Mouse (Mus musculus) bone marrow macrophage, adult 2 months (primary cell): Measurements from ENCODE around the gene Nlrp3. TPM values are rescaled to one million over a fixed set of nuclear protein-coding genes. Genes with fewer than 3 reads are reported as not detected.

Experiments
- H3K27ac ChIP-seq: 2 replicates; pipeline ENCODE4 v1.5.1; 2012; ENCODE audit warnings: low read depth, low read length; ENCODE audit not compliant: insufficient read depth
- H3K4me1 ChIP-seq: 2 replicates; pipeline ENCODE4 v1.6.1; 2012; ENCODE audit warnings: low read length; ENCODE audit not compliant: control insufficient read depth, insufficient read depth
- H3K4me3 ChIP-seq: 2 replicates; pipeline ENCODE4 v1.5.1; 2012; ENCODE audit warnings: mild to moderate bottlenecking, low read length, moderate library complexity; ENCODE audit not compliant: insufficient read depth
- CTCF ChIP-seq: IDR thresholded peaks from 2 replicates; pipeline ENCODE4 v1.5.1; 2012; ENCODE audit warnings: low read depth, mild to moderate bottlenecking, low read length, moderate library complexity
- POLR2A ChIP-seq: IDR thresholded peaks from 2 replicates; pipeline ENCODE4 v1.6.1; 2012; ENCODE audit warnings: mild to moderate bottlenecking, low read depth, low read length, borderline replicate concordance
- polyA plus RNA-seq: library from polyadenylated mRNA; stranded (reverse); fragments of >200 nt; gene quantifications from 2 replicates; pipeline ENCODE4 v1.2.4, GENCODE M21; 2012; ENCODE audit not compliant: missing spikeins, insufficient read depth, insufficient read length

Gene Nlrp3
- polyA plus RNA-seq, 1 experiment, result 52.3 TPM

DNA sequence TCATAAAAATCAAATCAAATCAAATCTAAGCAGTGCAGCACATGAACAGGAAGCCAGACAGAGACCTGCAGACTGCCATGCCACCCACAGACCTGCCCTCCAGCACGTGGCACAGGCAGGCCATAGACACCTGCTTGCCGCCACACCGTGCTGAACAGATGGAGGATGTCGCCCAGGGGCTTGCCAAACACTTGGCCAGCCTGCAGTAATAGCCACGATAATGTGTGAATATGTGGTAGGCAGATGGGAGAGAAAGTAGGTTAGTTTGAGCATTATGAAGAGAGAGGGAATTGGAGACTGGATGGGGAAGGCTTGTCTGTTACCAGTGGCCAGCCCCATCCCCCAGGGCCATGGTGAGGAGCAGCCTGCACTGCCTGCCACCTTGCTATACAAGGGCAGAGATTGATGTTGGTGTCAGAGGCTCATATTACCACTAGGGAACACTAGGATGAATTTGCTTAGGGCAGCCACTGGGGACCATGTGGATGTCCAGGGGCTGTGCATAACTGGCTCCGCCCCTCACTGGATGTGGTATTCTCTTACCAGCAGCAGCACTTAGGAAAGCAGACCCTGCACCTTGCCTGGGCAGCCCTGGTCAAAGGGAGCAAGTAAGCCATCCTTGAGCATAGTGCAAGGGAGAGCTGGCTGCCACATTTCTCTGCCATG is 10.4 kb upstream of the Nlrp3 start:
- TF ChIP-seq CTCF (no peak), POLR2A (no peak)
- H3K4me3 ChIP-seq, result no peak overlapping the region
- peaks cover 61% of the 10 kb centered on the region for H3K4me1 ChIP-seq
- no peak overlapping the region for H3K27ac ChIP-seq

DNA sequence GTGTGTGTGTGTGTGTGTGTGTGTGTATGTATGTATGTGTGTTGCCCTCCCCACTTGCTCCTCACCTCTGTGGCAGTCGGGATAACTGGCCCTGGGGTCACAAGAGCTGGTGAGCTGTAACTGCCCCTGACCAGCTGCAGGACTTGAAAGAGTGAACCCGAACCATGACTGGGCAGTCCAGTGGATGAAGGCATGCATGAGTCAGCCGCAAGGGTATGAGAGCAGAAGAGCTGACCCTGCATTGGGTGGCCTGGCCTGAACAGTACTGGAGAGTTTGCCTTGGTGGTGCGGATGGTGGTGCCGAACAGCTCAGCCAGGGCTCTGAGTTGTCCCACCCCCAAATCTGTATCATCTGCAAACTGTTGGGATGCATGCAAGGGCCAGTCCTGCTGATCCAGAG is 9.8 kb upstream of the Nlrp3 start:
- H3K4me3 ChIP-seq, result no peak overlapping the region
- H3K27ac ChIP-seq, result no peak overlapping the region
- H3K4me1 ChIP-seq, result peaks cover 59% of the 10 kb centered on the region
- TF ChIP-seq POLR2A (no peak), CTCF (no peak)

DNA sequence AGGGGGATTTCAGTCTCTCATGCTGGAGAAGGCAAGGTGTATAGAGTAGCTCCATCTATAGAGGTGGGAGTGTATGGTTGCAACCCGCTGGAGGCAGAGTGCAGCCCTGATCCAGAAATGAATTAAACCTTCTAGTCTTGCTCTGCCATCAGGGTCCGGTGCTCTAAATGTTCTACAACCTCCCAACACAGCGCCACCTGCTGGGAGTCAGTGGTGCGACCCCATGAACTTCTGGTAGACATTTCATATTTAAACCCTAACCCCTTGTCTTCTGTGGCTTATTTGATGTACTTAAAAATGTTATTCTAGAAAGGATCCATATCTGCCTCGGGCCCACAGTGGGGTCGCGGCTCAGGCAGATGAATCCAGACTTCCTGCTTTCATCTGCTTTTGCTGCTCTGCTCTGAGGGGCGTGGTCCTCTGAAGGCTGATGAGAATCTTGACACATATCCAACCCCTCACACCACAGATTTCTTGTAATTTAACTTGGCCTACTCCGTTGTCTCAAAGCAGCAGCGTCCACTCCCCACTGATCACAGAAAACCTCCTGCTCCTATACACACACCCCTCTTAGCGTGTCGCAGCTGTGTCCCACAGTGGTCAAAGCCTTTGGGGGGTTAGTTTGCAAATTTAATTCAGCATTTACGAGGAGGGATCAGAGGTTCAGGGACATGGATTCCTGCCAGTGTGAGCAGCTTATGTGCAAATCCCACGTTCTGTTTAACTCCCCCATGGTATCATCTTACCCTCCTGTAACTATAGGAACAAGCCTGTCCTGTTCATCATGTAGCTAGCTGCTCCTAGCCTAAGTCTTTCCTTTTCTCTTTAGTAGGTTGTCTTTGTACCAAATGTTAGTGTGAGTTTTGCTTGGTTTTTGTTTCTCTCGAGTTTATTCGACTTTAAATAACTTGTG is 3.9 kb upstream of the Nlrp3 start:
- Histone ChIP-seq H3K4me3 (no peak overlapping the region), H3K4me1 (peaks cover 64% of the 10 kb centered on the region), H3K27ac (peak overlapping the region; percentile 73)
- TF ChIP-seq POLR2A (no peak), CTCF (peak; percentile 84)

GRCm38 (mm10) chr11:59538387-59538786 is 3.0 kb upstream of the Nlrp3 start:
- TF ChIP-seq POLR2A (no peak), CTCF (peak; percentile 51; the same call in 1 of the 2 replicates)
- Histone ChIP-seq H3K4me3 (no peak overlapping the region), H3K27ac (peak overlapping the region; percentile 90), H3K4me1 (peaks cover 67% of the 10 kb centered on the region)

DNA sequence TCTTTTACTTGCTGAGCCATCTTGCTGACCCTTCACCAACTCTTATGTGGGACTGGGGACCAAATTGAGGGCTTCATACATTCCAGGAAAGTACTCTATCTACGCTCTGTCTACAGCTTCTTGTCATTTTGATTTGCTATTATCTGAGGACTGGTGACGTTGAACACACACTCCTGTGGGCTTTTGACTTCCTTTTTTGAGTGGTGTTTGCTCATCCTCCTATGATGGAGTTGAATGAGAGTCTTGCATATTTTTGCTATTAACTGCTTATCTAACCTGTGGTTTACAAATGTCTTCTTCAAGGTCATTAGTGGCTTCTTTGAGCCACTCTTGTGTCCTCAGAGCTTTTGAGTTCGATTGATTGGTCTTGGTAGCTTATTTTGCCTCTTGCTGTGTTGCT is 1.2 kb upstream of the Nlrp3 start:
- peak overlapping the region; percentile 94 for H3K27ac ChIP-seq
- H3K4me3 ChIP-seq, result no peak overlapping the region
- H3K4me1 ChIP-seq, result peaks cover 61% of the 10 kb centered on the region
- TF ChIP-seq POLR2A (no peak), CTCF (no peak)

DNA sequence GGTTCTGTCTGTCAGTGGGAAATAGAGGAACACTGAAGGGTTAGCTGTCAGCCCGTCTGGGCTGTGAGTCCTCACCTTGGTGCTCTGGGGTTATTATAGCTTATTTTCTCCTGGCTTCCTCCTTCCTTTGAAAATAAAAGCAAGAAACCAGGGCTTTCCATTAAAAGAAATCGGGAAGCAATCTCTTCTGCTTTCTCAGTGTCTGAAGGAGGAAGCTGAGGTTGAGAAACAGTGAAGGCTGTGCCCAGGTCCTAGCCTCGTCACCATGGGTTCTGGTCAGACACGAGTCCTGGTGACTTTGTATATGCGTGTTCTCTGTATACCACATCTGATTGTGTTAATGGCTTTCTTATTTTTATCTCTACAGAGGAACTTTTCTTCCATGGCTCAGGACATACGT is 1.1 kb downstream of the Nlrp3 start:
- H3K4me1 ChIP-seq, result peaks cover 56% of the 10 kb centered on the region
- H3K27ac ChIP-seq, result peak overlapping the region; percentile 98
- H3K4me3 ChIP-seq, result peak overlapping the region; percentile 61
- no peak for TF ChIP-seq POLR2A

DNA sequence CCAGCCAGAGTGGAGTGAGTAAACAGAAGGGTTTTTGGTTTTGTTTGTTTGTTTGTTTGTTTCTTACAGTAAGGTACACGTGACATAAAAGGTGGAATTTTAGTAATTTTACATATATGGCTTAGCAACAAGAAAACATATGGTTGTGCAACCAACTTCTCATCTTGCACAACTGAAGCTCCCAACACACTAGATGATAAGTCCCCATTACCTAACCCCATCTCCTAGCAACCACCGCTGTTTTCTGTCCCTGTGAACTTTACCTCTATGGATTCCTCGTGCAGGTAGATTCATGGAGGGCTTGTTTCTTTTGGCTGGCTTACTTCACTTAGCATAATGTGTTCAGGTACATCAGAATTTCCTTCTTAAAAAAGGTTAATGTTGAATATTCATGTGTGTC is 2.0 kb downstream of the Nlrp3 start:
- Histone ChIP-seq H3K27ac (peak overlapping the region; percentile 98), H3K4me1 (peaks cover 49% of the 10 kb centered on the region), H3K4me3 (peak overlapping the region; percentile 62)
- TF ChIP-seq POLR2A (no peak), CTCF (no peak)

- Histone ChIP-seq H3K4me1 (peaks cover 44% of the 10 kb centered on the region), H3K27ac (peak overlapping the region; percentile 98), H3K4me3 (peak overlapping the region; percentile 62)
- no peak for TF ChIP-seq CTCF
- TF ChIP-seq POLR2A, result no peak
These were observed 2.6 kb downstream of the Nlrp3 start for GRCm38 (mm10) chr11:59544005-59544404.

GRCm38 (mm10) chr11:59554127-59554526 is 12.8 kb downstream of the Nlrp3 start:
- Histone ChIP-seq H3K4me3 (no peak overlapping the region), H3K4me1 (peaks cover 59% of the 10 kb centered on the region), H3K27ac (peak overlapping the region; percentile 43)
- TF ChIP-seq POLR2A (no peak), CTCF (no peak)

DNA sequence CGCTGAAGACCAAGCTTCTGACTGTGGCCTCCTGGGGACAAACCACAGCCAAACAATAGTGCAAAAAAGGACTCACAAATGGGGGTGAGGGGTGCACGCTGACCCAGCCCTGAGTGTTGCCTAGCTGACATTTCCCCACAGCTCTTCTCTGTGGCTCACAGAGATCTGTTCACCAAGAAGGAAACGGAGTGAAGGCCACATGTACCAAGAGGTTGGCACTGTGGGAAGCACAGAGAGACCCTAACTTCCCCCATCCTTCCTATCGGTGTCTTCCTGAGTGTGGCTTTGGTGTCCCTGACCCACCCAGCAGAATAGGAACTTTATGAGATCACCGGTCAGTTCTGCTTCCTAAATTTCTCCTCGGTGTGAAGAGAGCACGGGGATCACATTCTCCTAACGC is 13.2 kb downstream of the Nlrp3 start:
- peak overlapping the region; percentile 43 for H3K27ac ChIP-seq
- TF ChIP-seq CTCF (no peak), POLR2A (no peak)
- H3K4me1 ChIP-seq, result peaks cover 59% of the 10 kb centered on the region
- 0 out of 2 replicates have a peak overlapping the region, but pooled peaks have one; percentile 4 for H3K4me3 ChIP-seq
